Mouse (Mus musculus) midbrain, postnatal 0 days (tissue): ENCODE results near the gene Srp68. TPM values are rescaled to one million over a fixed set of nuclear protein-coding genes. Genes with fewer than 3 reads are reported as not detected.

Experiments used
- ATAC-seq: fragments of 200-750 bp; cut with Nextera tagmentation; 2 replicates; pipeline ENCODE4 v1.8.0; 2017; ENCODE audit warnings: moderate number of reproducible peaks, mild to moderate bottlenecking, moderate TSS enrichment, moderate library complexity; ENCODE audit not compliant: low FRiP score
- DNase-seq: peaks from one replicate; pipeline ENCODE4 v3.0.0-alpha.2; 2015; ENCODE audit warnings: low spot score
- H3K27ac ChIP-seq: fragments of 300-500 bp; sonication (generic); 2 replicates; pipeline ENCODE4 v1.5.1; 2014; ENCODE audit warnings: low read depth, mild to moderate bottlenecking, low read length, mixed read lengths
- H3K27me3 ChIP-seq: fragments of 300-500 bp; sonication (generic); 2 replicates; pipeline ENCODE4 v1.6.1; 2014; ENCODE audit warnings: low read length, control low read depth, mixed read lengths; ENCODE audit not compliant: insufficient read depth
- H3K36me3 ChIP-seq: fragments of 300-500 bp; sonication (generic); 2 replicates; pipeline ENCODE4 v1.6.1; 2014; ENCODE audit warnings: low read length, control low read depth, mixed read lengths; ENCODE audit not compliant: insufficient read depth
- H3K4me1 ChIP-seq: fragments of 300-500 bp; sonication (generic); 2 replicates; pipeline ENCODE4 v1.6.1; 2014; ENCODE audit warnings: mild to moderate bottlenecking, control low read depth, antibody characterized with exemption, low read length, mixed read lengths; ENCODE audit not compliant: insufficient read depth
- H3K4me2 ChIP-seq: fragments of 300-500 bp; sonication (generic); 2 replicates; pipeline ENCODE4 v1.6.1; 2014; ENCODE audit warnings: low read depth, mild to moderate bottlenecking, low read length, mixed read lengths; ENCODE audit not compliant: poor library complexity, severe bottlenecking
- H3K4me3 ChIP-seq: fragments of 300-500 bp; sonication (generic); 2 replicates; pipeline ENCODE4 v1.5.1; 2014; ENCODE audit warnings: low read depth, mild to moderate bottlenecking, low read length, moderate library complexity
- H3K9ac ChIP-seq: fragments of 300-500 bp; sonication (generic); replicated peaks from 2 replicates; pipeline ENCODE4 v1.6.1; 2014; ENCODE audit warnings: mild to moderate bottlenecking, low read length, moderate library complexity, mixed read lengths; ENCODE audit not compliant: poor library complexity, severe bottlenecking
- H3K9me3 ChIP-seq: fragments of 300-500 bp; sonication (generic); 2 replicates; pipeline ENCODE4 v1.6.1; 2016; ENCODE audit warnings: low read length, control low read depth
- CTCF ChIP-seq: IDR thresholded peaks from 2 replicates; pipeline ENCODE4 v1.5.1; 2016; ENCODE audit warnings: antibody characterized with exemption, mild to moderate bottlenecking
- WGBS: fragments of 180-500 bp; shearing (Covaris S2); extraction: QIAGEN DNeasy Blood & Tissue Kit; methylation state at CpG from one replicate; pipeline ENCODE4 v1.1.7; 2014; 5-methylcytosine and 5-hydroxymethylcytosine counted together
- polyA plus RNA-seq: library from polyadenylated mRNA; unstranded; fragments of >200 nt; fragmentation: Nextera tagmentation; extraction: Ambion mirVana; gene quantifications from 2 replicates; pipeline ENCODE4 v1.2.1, GENCODE M21; 2015
- total RNA-seq: library from RNA; depleted of rRNA; stranded (reverse); fragments of >200 nt; gene quantifications from 2 replicates; pipeline ENCODE4 v1.2.3, GENCODE M21; 2014

Gene Srp68
- total and polyA plus RNA-seq, 2 experiments from 2014 or later = 17.7 to 47.9 TPM

DNA sequence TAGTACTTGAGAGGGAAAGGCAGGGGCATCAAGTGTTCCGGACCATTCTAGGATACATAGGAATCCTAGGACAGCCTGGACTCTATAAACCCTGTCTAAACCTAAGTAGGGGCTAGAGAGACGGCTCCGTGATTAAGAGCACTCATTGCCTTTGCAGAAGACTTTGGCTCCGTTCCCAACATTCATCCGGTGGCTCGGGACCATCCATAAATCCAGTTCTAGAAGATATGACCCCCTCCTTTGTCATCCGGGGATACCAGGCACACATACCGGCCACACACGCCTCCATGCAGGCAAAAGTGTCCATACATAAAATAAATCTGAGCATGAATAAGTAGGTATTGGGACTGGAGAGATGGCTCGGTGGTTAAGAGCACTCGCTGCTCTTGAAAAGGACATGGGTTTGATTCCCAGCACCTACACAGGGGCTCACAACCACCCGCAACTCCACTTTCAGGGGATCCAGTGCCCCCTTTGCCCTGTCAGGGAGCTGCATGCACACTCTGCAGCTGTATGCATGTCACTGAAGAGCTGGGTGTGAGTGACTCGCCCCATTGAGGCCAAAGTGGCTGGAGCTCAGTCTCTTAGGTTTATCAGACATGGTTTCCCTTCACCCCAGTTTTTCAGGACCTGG, 60.0 kb downstream of the Srp68 start:
- no peak for DNase-seq
- H3K4me3 ChIP-seq = no peak overlapping the region
- H3K27ac ChIP-seq = no peak overlapping the region
- H3K36me3 ChIP-seq = peaks cover 3% of the 10 kb centered on the region; the same call in 1 of the 2 replicates
- no peak for ATAC-seq
- TF ChIP-seq CTCF = no peak
- no peaks in the 10 kb centered on the region for H3K9me3 ChIP-seq
- 93% methylated on average over 13 of the region's 13 CpGs for WGBS
- no peak overlapping the region for H3K4me2 ChIP-seq
- H3K27me3 ChIP-seq = no peaks in the 10 kb centered on the region
- no peak overlapping the region for H3K9ac ChIP-seq
- H3K4me1 ChIP-seq = no peaks in the 10 kb centered on the region

- DNase-seq (no peak), ATAC-seq (no peak)
- TF ChIP-seq CTCF = no peak
- no peak overlapping the region for H3K27ac ChIP-seq
- H3K4me3 ChIP-seq = no peak overlapping the region
- 91% methylated on average over 6 of the region's 6 CpGs for WGBS
- no peaks in the 10 kb centered on the region for H3K27me3 ChIP-seq
- peaks cover 3% of the 10 kb centered on the region; the same call in 1 of the 2 replicates for H3K36me3 ChIP-seq
- H3K4me2 ChIP-seq = no peak overlapping the region
- no peaks in the 10 kb centered on the region for H3K9me3 ChIP-seq
- no peak overlapping the region for H3K9ac ChIP-seq
- H3K4me1 ChIP-seq = no peaks in the 10 kb centered on the region
These were observed 61.2 kb downstream of the Srp68 start for GRCm38 (mm10) chr11:116212847-116213246.

DNA sequence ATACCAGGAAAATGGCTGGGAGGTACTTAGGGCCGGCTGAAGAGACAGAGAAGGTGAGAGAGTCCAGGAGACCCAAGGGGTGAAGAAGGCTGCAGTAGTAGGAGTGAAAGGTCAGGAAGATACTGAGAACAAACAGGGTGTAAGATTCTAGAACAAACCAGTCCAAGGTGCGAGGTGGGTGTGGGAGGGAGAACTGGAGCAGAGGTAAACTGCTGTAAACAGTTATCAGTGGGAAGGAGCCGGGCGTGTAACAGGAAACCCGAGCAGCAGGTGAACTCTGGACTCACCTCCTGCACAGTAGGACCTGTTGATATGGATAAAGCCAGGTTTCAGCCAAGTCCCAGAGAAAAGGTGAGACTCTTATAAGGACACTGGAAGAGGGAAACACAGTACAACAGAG, 63.3 kb downstream of the Srp68 start:
- Histone ChIP-seq H3K27me3 (no peaks in the 10 kb centered on the region), H3K27ac (no peak overlapping the region), H3K9me3 (no peaks in the 10 kb centered on the region), H3K9ac (no peak overlapping the region), H3K4me3 (no peak overlapping the region), H3K4me2 (no peak overlapping the region), H3K4me1 (no peaks in the 10 kb centered on the region), H3K36me3 (peaks cover 17% of the 10 kb centered on the region)
- no peak for ATAC-seq
- no peak for DNase-seq
- 79% methylated on average over 5 of the region's 5 CpGs for WGBS
- TF ChIP-seq CTCF = no peak

DNA sequence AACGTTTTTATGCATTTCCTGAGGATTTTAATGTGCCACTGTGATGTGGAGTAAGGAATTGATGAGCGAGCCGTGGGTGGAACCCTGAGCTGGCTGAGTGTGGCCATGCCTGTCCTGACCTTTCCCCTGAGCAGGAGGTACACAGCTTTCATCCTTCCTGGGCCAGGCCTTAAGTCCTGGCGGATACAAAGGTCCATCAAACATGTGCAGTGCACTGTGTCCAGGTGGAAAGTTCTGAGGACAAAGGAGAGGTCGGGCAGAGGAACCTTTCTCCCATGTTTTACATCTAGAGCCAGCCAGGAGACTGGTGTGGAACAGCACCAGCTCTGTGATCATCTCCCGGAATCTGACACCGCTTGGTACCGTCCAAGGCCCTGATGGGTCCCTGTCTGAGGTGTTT, 64.8 kb downstream of the Srp68 start:
- no peak overlapping the region for H3K4me3 ChIP-seq
- no peaks in the 10 kb centered on the region for H3K27me3 ChIP-seq
- H3K9me3 ChIP-seq = no peaks in the 10 kb centered on the region
- WGBS = 86% methylated on average over 8 of the region's 8 CpGs
- no peaks in the 10 kb centered on the region for H3K4me1 ChIP-seq
- DNase-seq (no peak), ATAC-seq (no peak)
- no peak overlapping the region for H3K4me2 ChIP-seq
- peaks cover 23% of the 10 kb centered on the region for H3K36me3 ChIP-seq
- no peak overlapping the region for H3K9ac ChIP-seq
- H3K27ac ChIP-seq = no peak overlapping the region
- TF ChIP-seq CTCF = no peak

DNA sequence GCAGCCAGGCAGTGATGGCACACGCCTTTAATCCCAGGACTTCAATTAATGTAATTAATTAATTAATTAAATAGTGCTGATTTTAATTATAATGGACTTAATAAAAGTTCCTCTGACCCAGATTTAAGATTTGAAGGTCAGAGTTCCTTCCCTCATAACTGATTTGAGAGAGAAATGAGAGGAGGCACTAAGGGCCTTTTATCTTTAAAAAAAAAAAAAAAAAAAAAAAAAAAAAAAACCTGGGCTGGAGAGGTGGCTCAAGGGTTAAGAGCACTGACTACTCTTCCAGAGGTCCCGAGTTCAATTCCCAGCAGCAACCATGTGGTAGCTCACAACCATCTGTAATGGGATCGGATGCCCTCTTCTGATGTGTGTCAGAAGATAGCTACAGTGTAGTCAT, 65.4 kb downstream of the Srp68 start:
- no peak overlapping the region for H3K9ac ChIP-seq
- 80% methylated on average over 3 of the region's 3 CpGs for WGBS
- no peak overlapping the region for H3K4me3 ChIP-seq
- no peaks in the 10 kb centered on the region for H3K27me3 ChIP-seq
- no peak for TF ChIP-seq CTCF
- DNase-seq (no peak), ATAC-seq (no peak)
- no peak overlapping the region for H3K27ac ChIP-seq
- no peaks in the 10 kb centered on the region for H3K9me3 ChIP-seq
- H3K4me2 ChIP-seq = no peak overlapping the region
- peaks cover 23% of the 10 kb centered on the region for H3K36me3 ChIP-seq
- no peaks in the 10 kb centered on the region for H3K4me1 ChIP-seq

- Histone ChIP-seq H3K4me2 (no peak overlapping the region), H3K27ac (no peak overlapping the region), H3K4me3 (no peak overlapping the region), H3K27me3 (no peaks in the 10 kb centered on the region), H3K9ac (no peak overlapping the region), H3K4me1 (no peaks in the 10 kb centered on the region), H3K9me3 (no peaks in the 10 kb centered on the region), H3K36me3 (peaks cover 20% of the 10 kb centered on the region)
- DNase-seq = no peak
- no peak for TF ChIP-seq CTCF
- 75% methylated on average over 4 of the region's 4 CpGs for WGBS
- ATAC-seq = no peak
These were observed 67.3 kb downstream of the Srp68 start for GRCm38 (mm10) chr11:116206678-116207077.
